Mouse (Mus musculus) bone marrow, adult 2 months (tissue): ENCODE data around the gene Thoc6. TPM values are rescaled to one million over a fixed set of nuclear protein-coding genes. Genes with fewer than 3 reads are reported as not detected.

Source experiments
- H3K27ac ChIP-seq: fragments of 200-500 bp; 2 replicates; pipeline ENCODE4 v1.5.1; 2012; ENCODE audit warnings: low read depth, mild to moderate bottlenecking, control low read depth, inconsistent platforms, low read length; ENCODE audit not compliant: control insufficient read depth, poor library complexity, insufficient read depth
- H3K4me1 ChIP-seq: fragments of 200-500 bp; 2 replicates; pipeline ENCODE4 v1.6.1; 2011; ENCODE audit warnings: low read length; ENCODE audit not compliant: control insufficient read depth, insufficient read depth
- H3K4me3 ChIP-seq: fragments of 200-500 bp; replicated peaks from 2 replicates; pipeline ENCODE3; 2011; ENCODE audit warnings: mild to moderate bottlenecking, low read depth, low read length, control low read depth; ENCODE audit not compliant: control insufficient read depth
- CTCF ChIP-seq: fragments of 200-500 bp; IDR thresholded peaks from 2 replicates; pipeline ENCODE4 v1.5.1; 2011; ENCODE audit warnings: low read length, control low read depth; ENCODE audit not compliant: control insufficient read depth, insufficient read depth
- POLR2A ChIP-seq: fragments of 200-500 bp; IDR thresholded peaks from 2 replicates; pipeline ENCODE4 v1.6.1; 2011; ENCODE audit warnings: low read depth, mild to moderate bottlenecking, control low read depth, low read length, borderline replicate concordance; ENCODE audit not compliant: control insufficient read depth
- WGBS: fragments of 180-500 bp; shearing (Covaris S2); methylation state at CpG from one replicate; pipeline ENCODE4 v1.1.7; 2018; 5-methylcytosine and 5-hydroxymethylcytosine counted together
- polyA plus RNA-seq: library from polyadenylated mRNA; stranded (reverse); fragments of >200 nt; gene quantifications from 2 replicates; pipeline ENCODE4 v1.2.4, GENCODE M21; 2011; ENCODE audit warnings: low replicate concordance; ENCODE audit not compliant: missing spikeins, insufficient read depth, insufficient read length

Gene Thoc6
- 15.1 and 27.9 TPM in 2 replicates for polyA plus RNA-seq

GRCm38 (mm10) chr17:23673424-23674073 lies at the start of gene Thoc6, which contains the start of gene Hcfc1r1:
Gene Thoc6 (minus strand): TSS chr17:23673882.
Gene Hcfc1r1 (plus strand): TSS chr17:23673596.
- under 1% methylated on average over 45 of the region's 45 CpGs for WGBS
- Histone ChIP-seq H3K4me3 (peak within 1 kb of the TSS; percentile 78), H3K4me1 (0 out of 2 replicates have a peak, but pooled peaks cover 1% of the 10 kb centered on the region), H3K27ac (peak within 1 kb of the TSS; percentile 79)
- TF ChIP-seq POLR2A (peak; percentile 50; the same call in 1 of the 2 replicates), CTCF (no peak)

DNA sequence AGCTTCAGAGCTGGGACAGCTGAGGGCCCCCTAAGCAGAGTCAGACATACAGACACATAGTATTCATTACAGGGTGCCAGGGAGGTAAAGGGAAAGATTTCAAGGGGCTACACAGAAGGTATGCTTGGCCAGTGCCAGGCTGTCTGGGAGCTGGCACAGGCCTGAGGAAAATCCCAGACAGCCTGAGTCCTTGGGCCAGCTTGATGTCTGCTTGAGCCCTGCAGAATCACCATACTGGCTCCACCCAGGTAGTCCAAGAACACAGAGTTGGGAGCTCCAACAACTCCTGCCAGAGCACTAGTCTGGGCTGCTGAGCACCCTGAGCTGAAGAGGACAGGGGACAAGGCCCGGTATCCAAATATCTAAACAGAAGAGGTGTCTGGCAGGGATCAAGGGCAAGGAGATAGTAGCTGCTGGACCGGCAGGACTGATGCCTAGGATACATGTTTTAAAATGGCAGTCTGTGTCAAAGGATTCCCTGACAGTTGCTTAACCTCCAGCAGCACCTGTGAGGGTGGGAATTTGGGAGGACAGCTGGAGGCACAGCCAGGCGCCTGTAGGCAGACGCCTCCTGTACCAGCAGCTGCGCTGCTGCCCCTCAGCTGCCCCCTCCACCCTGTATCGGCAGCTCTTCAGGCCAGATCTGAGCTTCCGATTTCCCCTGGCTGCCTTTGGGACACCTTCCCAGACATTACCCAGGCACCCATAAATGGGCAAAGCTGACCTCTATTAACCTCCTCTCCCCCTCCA lies 48.9 kb upstream of the Thoc6 start, which contains the start of gene 1520401A03Rik:
Gene 1520401A03Rik (minus strand): TSS at position 408 of the 750 bp plus-strand sequence.
- H3K4me3 ChIP-seq: no peak within 1 kb of the TSS
- H3K27ac ChIP-seq: no peak within 1 kb of the TSS
- no peaks in the 10 kb centered on the region; the same call in 1 of the 2 replicates for H3K4me1 ChIP-seq
- WGBS: 88% methylated on average over 7 of the region's 7 CpGs
- TF ChIP-seq CTCF (no peak), POLR2A (no peak)

DNA sequence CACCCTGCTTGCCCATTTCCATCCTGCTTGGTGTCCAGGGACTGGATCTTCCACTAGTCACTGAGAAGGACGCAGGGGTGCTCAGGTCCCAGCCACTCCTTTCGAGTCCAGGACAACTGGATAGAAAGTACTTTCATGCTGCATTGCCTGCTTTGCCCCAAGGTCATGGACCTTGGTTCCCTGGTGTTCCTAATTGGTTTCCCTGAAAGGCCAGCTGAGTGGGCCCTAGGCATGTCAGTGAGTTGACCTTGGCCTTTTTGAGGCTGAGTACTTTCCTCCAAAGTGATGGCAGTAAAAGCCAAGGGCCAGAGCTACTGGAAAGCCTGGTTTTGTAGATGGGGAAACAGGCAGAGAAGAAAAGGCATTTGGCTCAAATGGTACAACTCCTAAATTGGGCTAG lies 48.2 kb upstream of the Thoc6 start:
- Histone ChIP-seq H3K27ac (no peak overlapping the region), H3K4me3 (no peak overlapping the region), H3K4me1 (no peaks in the 10 kb centered on the region; the same call in 1 of the 2 replicates)
- 79% methylated on average over 2 of the region's 2 CpGs for WGBS
- TF ChIP-seq CTCF (no peak), POLR2A (no peak)

DNA sequence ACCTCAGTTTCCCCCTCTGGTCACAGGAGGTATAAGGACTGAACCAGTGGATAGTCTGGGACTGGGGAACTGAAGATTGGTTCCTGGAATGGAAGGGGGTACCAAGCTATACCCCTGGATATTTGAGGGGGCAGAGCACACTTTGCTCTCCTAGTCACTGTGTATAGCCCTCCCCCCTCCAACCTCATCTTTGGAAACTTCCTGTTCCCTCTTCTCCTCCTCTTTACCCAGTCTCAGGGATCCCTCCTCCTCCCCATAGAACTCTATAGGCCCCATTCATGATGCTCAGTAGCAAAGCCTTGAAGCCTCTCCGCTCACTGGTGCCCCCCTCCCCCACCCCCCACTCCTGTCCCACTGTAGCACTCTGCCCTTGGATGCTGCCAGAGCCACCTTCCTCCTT lies 45.8 kb upstream of the Thoc6 start:
- H3K4me3 ChIP-seq: no peak overlapping the region
- no peaks in the 10 kb centered on the region for H3K4me1 ChIP-seq
- TF ChIP-seq CTCF: no peak
- no peak for TF ChIP-seq POLR2A
- no peak overlapping the region for H3K27ac ChIP-seq
- WGBS: 76% methylated on average over 1 of the region's 1 CpGs

GRCm38 (mm10) chr17:23717003-23717402 lies 43.3 kb upstream of the Thoc6 start:
- WGBS: 64% methylated on average over 2 of the region's 2 CpGs
- Histone ChIP-seq H3K4me3 (no peak overlapping the region), H3K4me1 (no peaks in the 10 kb centered on the region), H3K27ac (no peak overlapping the region)
- TF ChIP-seq CTCF: no peak
- TF ChIP-seq POLR2A: no peak

DNA sequence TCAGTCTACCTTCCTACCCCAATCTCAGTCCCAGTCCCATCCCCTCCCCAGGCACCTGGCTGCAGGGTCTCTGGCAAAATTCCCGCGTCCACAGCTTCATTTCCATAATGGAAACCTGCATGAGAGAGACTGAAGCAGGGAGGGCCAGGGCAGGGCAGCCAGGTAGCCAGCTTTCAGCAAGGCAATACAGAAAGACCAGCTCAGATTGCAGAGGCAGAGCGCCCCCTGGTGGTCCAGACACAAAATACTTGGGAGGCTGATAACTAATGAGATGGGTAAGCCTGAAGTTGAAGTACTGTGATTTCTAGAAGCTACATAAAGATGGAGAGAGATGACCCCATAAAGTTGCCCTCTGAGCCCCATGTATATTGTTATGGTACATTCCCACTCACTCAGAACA lies 32.5 kb upstream of the Thoc6 start:
- no peak overlapping the region for H3K27ac ChIP-seq
- TF ChIP-seq POLR2A (no peak), CTCF (peak; percentile 91)
- no peaks in the 10 kb centered on the region for H3K4me1 ChIP-seq
- no peak overlapping the region for H3K4me3 ChIP-seq
- WGBS: 2% methylated on average over 3 of the region's 3 CpGs

- H3K4me1 ChIP-seq: no peaks in the 10 kb centered on the region
- WGBS: 76% methylated on average over 7 of the region's 7 CpGs
- no peak overlapping the region for H3K4me3 ChIP-seq
- H3K27ac ChIP-seq: no peak overlapping the region
- TF ChIP-seq CTCF (no peak), POLR2A (no peak)
These were observed 31.9 kb upstream of the Thoc6 start for GRCm38 (mm10) chr17:23705525-23706104.

DNA sequence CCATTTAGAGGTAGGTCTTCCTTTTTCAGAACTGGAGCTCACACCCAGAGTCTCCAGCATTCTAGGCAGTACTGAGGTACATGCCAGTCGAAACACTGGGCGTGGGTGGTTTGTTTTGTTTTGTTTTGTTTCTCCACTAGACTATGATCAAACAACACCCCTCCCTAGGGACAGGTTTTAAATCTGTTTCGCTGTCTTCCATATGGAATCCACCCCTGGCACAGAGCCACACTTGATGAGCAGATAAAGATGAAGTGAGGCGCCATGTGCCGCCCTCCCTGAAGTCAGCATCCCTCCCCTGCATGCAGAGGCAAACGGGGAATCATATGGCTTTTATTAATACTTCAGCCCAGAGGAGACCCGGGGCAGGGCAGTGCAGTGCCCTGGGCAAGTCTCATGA lies 31.1 kb upstream of the Thoc6 start:
- Histone ChIP-seq H3K27ac (no peak overlapping the region), H3K4me1 (no peaks in the 10 kb centered on the region), H3K4me3 (no peak overlapping the region)
- WGBS: 69% methylated on average over 7 of the region's 7 CpGs
- TF ChIP-seq CTCF (no peak), POLR2A (no peak)
